Mouse (Mus musculus) myocyte (in vitro differentiated cells): ENCODE measurements around the gene Gcdh. TPM values are rescaled to one million over a fixed set of nuclear protein-coding genes. Genes with fewer than 3 reads are reported as not detected.

Experiments used
- H3K27me3 ChIP-seq: one replicate; pipeline ENCODE4 v1.6.1; 2011; ENCODE audit not compliant: control insufficient read depth, insufficient read depth, insufficient read length
- H3K36me3 ChIP-seq: one replicate; pipeline ENCODE4 v1.6.1; 2011; ENCODE audit not compliant: control insufficient read depth, insufficient read depth
- H3K4me2 ChIP-seq: one replicate; pipeline ENCODE4 v1.6.1; 2011; ENCODE audit warnings: low read depth, control low read depth
- H3K4me3 ChIP-seq: one replicate; pipeline ENCODE4 v1.5.1; 2011; ENCODE audit warnings: mild to moderate bottlenecking, control low read depth, moderate library complexity
- H3K79me2 ChIP-seq: one replicate; pipeline ENCODE4 v1.6.1; 2011; ENCODE audit not compliant: control insufficient read depth, insufficient read depth
- H3ac ChIP-seq: one replicate; pipeline ENCODE4 v1.6.1; 2011; ENCODE audit not compliant: control insufficient read depth, insufficient read length
- CEBPB ChIP-seq: IDR thresholded peaks from 2 replicates; pipeline ENCODE4 v1.6.1; 2011; ENCODE audit warnings: mild to moderate bottlenecking, moderate library complexity; ENCODE audit not compliant: poor library complexity, insufficient read depth, severe bottlenecking
- E2F4 ChIP-seq: IDR thresholded peaks from one replicate; pipeline ENCODE4 v1.6.1; 2011; ENCODE audit warnings: mild to moderate bottlenecking, control low read depth, moderate library complexity; ENCODE audit not compliant: insufficient read depth
- MAX ChIP-seq: IDR thresholded peaks from one replicate; pipeline ENCODE4 v1.6.1; 2011; ENCODE audit warnings: low read depth, mild to moderate bottlenecking, control low read depth
- MYOD1 ChIP-seq, 3 experiments: IDR thresholded peaks; one replicate each; pipeline ENCODE4 v1.6.1; 2011; ENCODE audit warnings: control low read depth in 2 of 3, low read depth in 2 of 3, mild to moderate bottlenecking in 2 of 3, moderate library complexity in 1 of 3; ENCODE audit not compliant: insufficient read length in 2 of 3, control insufficient read depth in 1 of 3
- MYOG ChIP-seq, 3 experiments: IDR thresholded peaks; one replicate each; pipeline ENCODE4 v1.6.1; 2011; ENCODE audit warnings: control low read depth in 2 of 3, low read depth in 2 of 3, mild to moderate bottlenecking in 2 of 3; ENCODE audit not compliant: insufficient read length in 2 of 3, control insufficient read depth in 1 of 3, insufficient read depth in 1 of 3
- POLR2A ChIP-seq: IDR thresholded peaks from one replicate; pipeline ENCODE4 v1.6.1; 2011; ENCODE audit warnings: low read depth, mild to moderate bottlenecking, control low read depth, moderate library complexity; ENCODE audit not compliant: insufficient read length
- POLR2AphosphoS2 ChIP-seq: IDR thresholded peaks from one replicate; pipeline ENCODE4 v1.6.1; 2011; ENCODE audit warnings: low read depth, control low read depth; ENCODE audit not compliant: insufficient read length
- REST ChIP-seq: IDR thresholded peaks from one replicate; pipeline ENCODE4 v1.6.1; 2011; ENCODE audit warnings: mild to moderate bottlenecking, control low read depth, moderate library complexity; ENCODE audit not compliant: insufficient read depth, insufficient read length
- SRF ChIP-seq: IDR thresholded peaks from one replicate; pipeline ENCODE4 v1.6.1; 2011; ENCODE audit warnings: low read depth; ENCODE audit not compliant: control insufficient read depth, insufficient read length
- TCF12 ChIP-seq: IDR thresholded peaks from one replicate; pipeline ENCODE4 v1.6.1; 2011; ENCODE audit warnings: mild to moderate bottlenecking, control low read depth; ENCODE audit not compliant: poor library complexity, insufficient read depth, severe bottlenecking
- TCF3 ChIP-seq: IDR thresholded peaks from one replicate; pipeline ENCODE4 v1.6.1; 2011; ENCODE audit warnings: low read depth, control low read depth; ENCODE audit not compliant: insufficient read length
- USF1 ChIP-seq: IDR thresholded peaks from one replicate; pipeline ENCODE4 v1.6.1; 2011; ENCODE audit warnings: low read depth, mild to moderate bottlenecking, control low read depth, moderate library complexity
- polyA plus RNA-seq: library from polyadenylated mRNA; unstranded; fragments of >200 nt; fragmentation: generic; extraction: Trizol; gene quantifications from one replicate; pipeline ENCODE4 v1.2.1, GENCODE M21; 2012; ENCODE audit warnings: missing spikeins

The Gcdh gene
- polyA plus RNA-seq, 1 experiment = 20.9 TPM

GRCm38 (mm10) chr8:84895963-84896362, 2.2 kb upstream of the Gcdh start:
- Histone ChIP-seq H3ac (no peak overlapping the region), H3K27me3 (no peaks in the 10 kb centered on the region)

GRCm38 (mm10) chr8:84892993-84893708, 570 bp downstream of the Gcdh start:
- no peaks in the 10 kb centered on the region for H3K36me3 ChIP-seq
- peak overlapping the region; percentile 96 for H3K4me2 ChIP-seq
- peak overlapping the region; percentile 3 for H3ac ChIP-seq
- H3K79me2 ChIP-seq = no peaks in the 10 kb centered on the region
- TF ChIP-seq POLR2AphosphoS2 (no peak), USF1 (no peak), E2F4 (no peak), REST (no peak), POLR2A (no peak), MAX (no peak), MYOG (IDR thresholded peaks at IDR 0.05; ENCODE audit: control insufficient read depth in 1 of 3, insufficient read depth in 1 of 3, insufficient read length in 2 of 3, low read depth in 2 of 3) (no peak)
- H3K27me3 ChIP-seq = no peaks in the 10 kb centered on the region
- peak overlapping the region; percentile 31 for H3K4me3 ChIP-seq

More at GRCm38 (mm10) chr8:84895963-84896362, 2.2 kb upstream of the Gcdh start:
- TF ChIP-seq MYOD1 (IDR thresholded peaks at IDR 0.05; ENCODE audit: control insufficient read depth in 1 of 3, insufficient read length in 2 of 3, low read depth in 2 of 3) (peak in 2 of 3 experiments; percentile 5 to 8), SRF (peak; percentile 9), TCF12 (no peak), USF1 (no peak), MYOG (IDR thresholded peaks at IDR 0.05; ENCODE audit: control insufficient read depth in 1 of 3, insufficient read depth in 1 of 3, insufficient read length in 2 of 3, low read depth in 2 of 3) (peak in 2 of 3 experiments; percentile 25 to 57), TCF3 (no peak), POLR2A (no peak)
- Histone ChIP-seq H3K4me2 (no peak overlapping the region), H3K36me3 (no peaks in the 10 kb centered on the region), H3K79me2 (no peaks in the 10 kb centered on the region), H3K4me3 (no peak overlapping the region)

DNA sequence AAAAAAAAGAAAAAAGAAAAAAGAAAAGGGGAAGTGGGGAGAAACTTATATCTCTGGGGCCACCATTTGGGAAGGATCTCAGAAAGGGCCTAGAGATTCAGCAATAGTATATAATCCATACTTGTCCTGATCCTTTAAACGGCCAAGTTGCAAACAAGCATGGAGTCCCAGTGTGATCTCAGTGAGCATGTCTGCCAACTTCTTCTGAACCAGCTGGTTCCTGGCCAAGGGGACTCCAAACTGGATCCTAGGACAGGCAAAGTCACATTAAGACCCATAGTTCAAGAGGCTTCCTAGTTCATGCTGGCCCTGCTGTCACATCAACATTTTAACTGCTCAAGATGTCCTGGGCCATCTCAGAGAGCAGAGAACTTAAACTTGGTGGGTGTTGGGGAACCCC, 4.6 kb downstream of the Gcdh start:
- no peaks in the 10 kb centered on the region for H3K36me3 ChIP-seq
- H3K4me2 ChIP-seq = no peak overlapping the region
- H3K79me2 ChIP-seq = no peaks in the 10 kb centered on the region
- H3ac ChIP-seq = no peak overlapping the region
- H3K4me3 ChIP-seq = no peak overlapping the region
- TF ChIP-seq CEBPB (no peak), E2F4 (no peak), POLR2AphosphoS2 (no peak), MYOG (IDR thresholded peaks at IDR 0.05; ENCODE audit: control insufficient read depth in 1 of 3, insufficient read depth in 1 of 3, insufficient read length in 2 of 3, low read depth in 2 of 3) (no peak), MAX (no peak)
- H3K27me3 ChIP-seq = no peaks in the 10 kb centered on the region

DNA sequence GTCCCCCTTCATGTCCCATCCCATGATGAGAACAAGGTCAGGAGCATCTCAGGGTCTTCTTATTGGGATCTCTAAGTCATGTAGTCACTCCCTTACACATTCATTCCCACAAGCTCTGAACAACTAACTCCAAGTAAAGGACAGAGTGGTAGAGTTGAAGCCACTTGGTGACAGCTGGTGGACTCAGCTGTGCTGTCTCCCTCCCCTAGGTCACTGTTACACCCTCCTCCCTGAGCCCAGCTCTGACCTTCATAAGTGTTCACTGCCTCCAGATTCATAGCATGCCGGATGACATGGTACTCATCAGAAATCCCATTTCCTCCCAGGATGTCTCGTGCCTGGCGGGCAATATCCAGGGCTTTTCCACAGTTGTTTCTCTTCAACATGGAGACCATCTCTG, 5.4 kb downstream of the Gcdh start:
- peak; percentile 20 for TF ChIP-seq TCF3
- TF ChIP-seq SRF = no peak
- TF ChIP-seq REST = no peak
- peak; percentile 27 to 85 (median 78) for TF ChIP-seq MYOG (IDR thresholded peaks at IDR 0.05; ENCODE audit: control insufficient read depth in 1 of 3, insufficient read depth in 1 of 3, insufficient read length in 2 of 3, low read depth in 2 of 3)
- no peak for TF ChIP-seq POLR2A
- no peak for TF ChIP-seq USF1
- TF ChIP-seq POLR2AphosphoS2 = no peak
- TF ChIP-seq MYOD1 (IDR thresholded peaks at IDR 0.05; ENCODE audit: control insufficient read depth in 1 of 3, insufficient read length in 2 of 3, low read depth in 2 of 3) = peak in 2 of 3 experiments; percentile 62 to 74
- TF ChIP-seq TCF12 = no peak
- H3K27me3 ChIP-seq = no peaks in the 10 kb centered on the region
- H3K36me3 ChIP-seq = no peaks in the 10 kb centered on the region
- no peaks in the 10 kb centered on the region for H3K79me2 ChIP-seq
- no peak overlapping the region for H3K4me2 ChIP-seq
- no peak overlapping the region for H3K4me3 ChIP-seq
- no peak overlapping the region for H3ac ChIP-seq

- no peak overlapping the region for H3ac ChIP-seq
- TF ChIP-seq POLR2A (no peak), E2F4 (no peak), USF1 (no peak), TCF3 (peak; percentile 43), CEBPB (no peak), REST (no peak), MYOG (IDR thresholded peaks at IDR 0.05; ENCODE audit: control insufficient read depth in 1 of 3, insufficient read depth in 1 of 3, insufficient read length in 2 of 3, low read depth in 2 of 3) (peak; percentile 84 to 96 (median 85)), POLR2AphosphoS2 (no peak), MAX (no peak), MYOD1 (IDR thresholded peaks at IDR 0.05; ENCODE audit: control insufficient read depth in 1 of 3, insufficient read length in 2 of 3, low read depth in 2 of 3) (peak in 2 of 3 experiments; percentile 75 to 82), TCF12 (peak; percentile 34), SRF (no peak)
- no peak overlapping the region for H3K4me2 ChIP-seq
- no peaks in the 10 kb centered on the region for H3K27me3 ChIP-seq
- no peaks in the 10 kb centered on the region for H3K36me3 ChIP-seq
- no peak overlapping the region for H3K4me3 ChIP-seq
- no peaks in the 10 kb centered on the region for H3K79me2 ChIP-seq
Measured at GRCm38 (mm10) chr8:84884728-84885127, 9.0 kb downstream of the Gcdh start.
